Mouse (Mus musculus): ENCODE measurements around the gene Krt9. TPM values are rescaled to one million over a fixed set of nuclear protein-coding genes. Genes with fewer than 3 reads are reported as not detected.
A peak's percentile ranks its signal among the peaks of the same experiment; 100 is the strongest.

The Krt9 gene
- polyA plus RNA-seq, 1 experiment from 2014 or later = not detected

DNA sequence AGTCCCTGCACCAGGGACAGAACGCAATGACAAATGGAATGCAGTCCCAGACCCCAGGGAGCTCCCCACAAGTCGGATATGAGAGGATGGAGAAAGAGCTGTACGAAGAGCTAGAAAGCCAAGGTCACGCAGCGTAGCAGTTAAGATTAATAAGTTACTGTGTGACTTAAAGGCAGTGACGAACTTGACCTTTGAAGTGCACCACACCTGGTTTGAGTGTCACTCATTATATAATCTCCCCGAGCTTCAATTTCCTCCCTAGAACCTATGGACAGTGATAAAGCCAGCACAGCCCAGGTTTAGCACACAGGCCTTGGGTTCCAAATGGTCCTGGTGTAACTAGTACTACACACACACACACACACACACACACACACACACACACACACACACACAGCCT, 28.7 kb downstream of the Krt9 start:
- ATAC-seq (ENCODE audit: low FRiP score) = no peak
- H3K9ac ChIP-seq (ENCODE audit: low read depth, low read length) = no peak overlapping the region
- H3K4me1 ChIP-seq (replicated peaks; ENCODE audit: control insufficient read depth, insufficient read depth, low read length) = no peaks in the 10 kb centered on the region
- H3K4me3 ChIP-seq (ENCODE audit: low read depth, low read length) = no peak overlapping the region
- no peaks in the 10 kb centered on the region for H3K27me3 ChIP-seq (ENCODE audit: control insufficient read depth, insufficient read depth, low read length)
- no peak overlapping the region for H3K27ac ChIP-seq (ENCODE audit: low read depth, low read length)
- no peak overlapping the region for H3K4me2 ChIP-seq (replicated peaks; ENCODE audit: low read depth, low read length)
- 63% methylated on average over 7 of the region's 7 CpGs for WGBS
- H3K9me3 ChIP-seq (ENCODE audit: control insufficient read depth, low read length) = no peaks in the 10 kb centered on the region
- no peaks in the 10 kb centered on the region for H3K36me3 ChIP-seq (ENCODE audit: control insufficient read depth, insufficient read depth, low read length)
- DNase-seq (ENCODE audit: low spot score) = no peak

DNA sequence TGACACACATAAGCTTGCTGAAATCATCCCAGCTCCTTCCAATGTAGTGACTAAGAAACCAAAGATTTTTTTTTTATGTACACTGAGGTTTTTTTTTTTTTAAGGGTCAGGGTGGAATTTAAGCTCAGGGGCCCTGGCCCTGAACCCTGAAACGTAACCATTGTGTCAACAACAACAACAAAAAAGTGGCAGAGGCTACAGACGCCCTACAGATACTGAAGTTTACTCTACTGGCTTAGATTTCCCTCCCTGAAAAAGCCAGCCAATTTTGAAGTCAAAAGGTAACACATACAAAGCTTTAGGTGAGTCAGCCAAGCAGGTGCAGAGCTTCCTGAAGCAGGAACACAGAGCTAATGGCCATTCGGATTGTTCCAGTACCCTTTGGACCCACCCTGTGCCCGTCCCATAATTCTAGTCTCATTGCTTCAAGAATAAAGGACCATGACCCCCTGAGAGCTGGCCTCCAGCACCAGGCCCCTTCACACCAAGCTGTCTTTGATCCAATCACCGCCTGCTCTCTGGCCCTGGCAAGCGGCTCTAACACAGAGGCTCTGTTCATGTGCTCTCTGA, 35.1 kb downstream of the Krt9 start:
- Histone ChIP-seq H3K4me1 (replicated peaks; ENCODE audit: control insufficient read depth, insufficient read depth, low read length) (no peaks in the 10 kb centered on the region), H3K27me3 (ENCODE audit: control insufficient read depth, insufficient read depth, low read length) (no peaks in the 10 kb centered on the region), H3K27ac (ENCODE audit: low read depth, low read length) (no peak overlapping the region), H3K9me3 (ENCODE audit: control insufficient read depth, low read length) (no peaks in the 10 kb centered on the region), H3K36me3 (ENCODE audit: control insufficient read depth, insufficient read depth, low read length) (no peaks in the 10 kb centered on the region), H3K4me3 (ENCODE audit: low read depth, low read length) (no peak overlapping the region), H3K4me2 (replicated peaks; ENCODE audit: low read depth, low read length) (no peak overlapping the region), H3K9ac (ENCODE audit: low read depth, low read length) (no peak overlapping the region)
- ATAC-seq (ENCODE audit: low FRiP score) = no peak
- WGBS = 71% methylated on average over 6 of the region's 6 CpGs
- DNase-seq (ENCODE audit: low spot score) = no peak

DNA sequence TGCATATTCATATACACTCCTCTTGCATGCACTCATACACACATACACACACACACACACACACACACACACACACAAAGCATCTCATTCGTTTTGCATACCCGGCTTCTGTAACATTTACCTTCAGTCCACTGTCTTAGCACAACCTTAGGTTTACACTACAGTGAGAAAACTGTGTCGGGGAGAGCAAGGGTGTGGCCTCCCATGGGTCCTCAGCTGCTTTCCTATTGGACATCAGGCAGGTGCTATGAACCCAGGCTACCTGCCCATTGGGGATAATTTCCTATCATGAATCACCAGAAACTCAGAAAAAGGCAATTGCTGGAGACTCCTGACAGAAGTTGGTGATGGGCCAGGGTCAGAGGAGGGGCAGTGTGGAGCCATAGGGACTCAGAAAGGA, 35.7 kb downstream of the Krt9 start:
- H3K27me3 ChIP-seq (ENCODE audit: control insufficient read depth, insufficient read depth, low read length) = no peaks in the 10 kb centered on the region
- ATAC-seq (ENCODE audit: low FRiP score) = no peak
- no peaks in the 10 kb centered on the region for H3K36me3 ChIP-seq (ENCODE audit: control insufficient read depth, insufficient read depth, low read length)
- H3K4me1 ChIP-seq (replicated peaks; ENCODE audit: control insufficient read depth, insufficient read depth, low read length) = no peaks in the 10 kb centered on the region
- no peak overlapping the region for H3K27ac ChIP-seq (ENCODE audit: low read depth, low read length)
- no peak overlapping the region for H3K4me2 ChIP-seq (replicated peaks; ENCODE audit: low read depth, low read length)
- DNase-seq (ENCODE audit: low spot score) = no peak
- no peaks in the 10 kb centered on the region for H3K9me3 ChIP-seq (ENCODE audit: control insufficient read depth, low read length)
- H3K4me3 ChIP-seq (ENCODE audit: low read depth, low read length) = no peak overlapping the region
- 85% methylated on average over 3 of the region's 3 CpGs for WGBS
- no peak overlapping the region for H3K9ac ChIP-seq (ENCODE audit: low read depth, low read length)

DNA sequence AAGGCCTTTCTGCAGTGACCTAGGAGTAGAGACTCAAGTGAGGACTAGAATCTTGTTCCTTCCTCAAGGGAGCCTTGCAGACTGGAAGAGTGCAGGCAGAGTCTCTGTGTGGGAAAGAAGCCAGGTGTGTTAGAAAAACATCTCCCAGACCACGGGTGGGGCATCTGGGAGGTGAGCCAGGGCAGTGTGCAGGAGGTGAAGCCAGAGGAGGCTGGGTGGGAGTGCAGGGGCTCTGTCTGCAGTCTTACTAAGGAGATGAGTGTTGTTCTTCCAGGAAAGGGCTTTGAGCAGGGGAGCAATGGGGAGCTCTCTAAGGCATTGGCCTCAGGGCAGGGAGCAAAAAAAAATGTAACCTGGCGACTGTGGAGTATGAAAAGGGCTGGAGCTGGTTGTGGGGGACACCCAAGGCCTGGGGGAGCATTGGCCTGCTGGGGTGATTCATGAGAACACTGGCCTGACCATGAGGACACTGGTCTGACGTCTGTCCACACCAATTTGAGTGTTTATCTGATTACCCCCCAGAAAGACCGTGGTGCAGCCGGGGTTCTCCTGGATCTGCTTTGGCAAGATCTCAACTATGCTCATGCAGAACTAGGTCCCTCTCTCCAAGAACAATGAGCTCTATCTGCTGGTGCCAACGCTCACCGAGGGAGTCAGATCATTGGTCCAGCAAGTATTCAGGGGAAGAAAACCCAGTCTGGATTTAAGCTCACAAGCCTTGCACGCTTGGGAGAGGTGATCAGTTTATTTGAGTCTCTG, 37.4 kb downstream of the Krt9 start:
- WGBS = 80% methylated on average over 8 of the region's 8 CpGs
- H3K27ac ChIP-seq (ENCODE audit: low read depth, low read length) = no peak overlapping the region
- H3K27me3 ChIP-seq (ENCODE audit: control insufficient read depth, insufficient read depth, low read length) = no peaks in the 10 kb centered on the region
- no peak overlapping the region for H3K4me3 ChIP-seq (ENCODE audit: low read depth, low read length)
- no peak overlapping the region for H3K9ac ChIP-seq (ENCODE audit: low read depth, low read length)
- no peaks in the 10 kb centered on the region for H3K36me3 ChIP-seq (ENCODE audit: control insufficient read depth, insufficient read depth, low read length)
- DNase-seq (ENCODE audit: low spot score) = no peak
- H3K4me2 ChIP-seq (replicated peaks; ENCODE audit: low read depth, low read length) = no peak overlapping the region
- ATAC-seq (ENCODE audit: low FRiP score) = no peak
- H3K4me1 ChIP-seq (replicated peaks; ENCODE audit: control insufficient read depth, insufficient read depth, low read length) = no peaks in the 10 kb centered on the region
- no peaks in the 10 kb centered on the region for H3K9me3 ChIP-seq (ENCODE audit: control insufficient read depth, low read length)

DNA sequence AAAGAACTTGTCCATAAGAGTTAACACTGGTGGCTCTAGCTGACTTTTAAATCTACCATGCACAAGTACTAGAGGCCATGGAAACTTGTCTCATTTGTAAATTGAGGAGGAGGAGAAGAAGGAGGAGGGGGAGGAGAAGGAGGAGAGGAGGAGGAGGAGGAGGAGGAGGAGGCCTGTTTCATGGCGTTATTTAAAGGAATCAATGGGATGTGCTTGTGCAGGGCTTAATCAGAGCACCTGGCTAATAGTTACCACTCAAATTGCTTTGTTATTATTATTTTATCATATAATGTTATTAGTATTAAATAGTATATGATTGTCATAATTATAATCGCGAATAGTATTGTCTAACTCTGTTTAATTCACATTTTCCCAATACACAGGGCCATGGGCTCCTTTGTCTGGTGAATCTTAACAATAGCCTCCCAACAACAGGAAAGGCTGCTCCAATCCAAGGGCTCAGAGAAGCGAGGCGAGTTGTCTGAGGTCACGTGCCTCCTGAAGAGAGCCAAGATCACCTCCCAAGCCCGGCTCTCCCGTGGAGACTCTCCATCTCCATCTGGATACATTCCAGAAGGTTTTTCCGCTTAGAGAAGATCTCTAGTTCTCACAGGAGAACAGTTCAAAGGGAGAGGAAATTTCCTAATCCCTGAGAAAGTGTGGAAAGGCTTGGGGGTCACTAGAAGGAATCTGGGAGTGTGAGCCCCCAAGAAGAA, 44.3 kb downstream of the Krt9 start, which contains the start of gene Krt19:
TSS of gene Krt19 (minus strand) at position 51 of the 716 bp plus-strand sequence.
- H3K27ac ChIP-seq (ENCODE audit: low read depth, low read length) = no peak within 1 kb of the TSS
- DNase-seq (ENCODE audit: low spot score) (no peak), ATAC-seq (ENCODE audit: low FRiP score) (no peak)
- H3K9me3 ChIP-seq (ENCODE audit: control insufficient read depth, low read length) = no peaks in the 10 kb centered on the region
- 0 out of 2 replicates have a peak, but pooled peaks cover 4% of the 10 kb centered on the region for H3K4me1 ChIP-seq (replicated peaks; ENCODE audit: control insufficient read depth, insufficient read depth, low read length)
- H3K9ac ChIP-seq (ENCODE audit: low read depth, low read length) = no peak within 1 kb of the TSS
- no peaks in the 10 kb centered on the region for H3K36me3 ChIP-seq (ENCODE audit: control insufficient read depth, insufficient read depth, low read length)
- WGBS = 45% methylated on average over 9 of the region's 9 CpGs
- H3K4me3 ChIP-seq (ENCODE audit: low read depth, low read length) = no peak within 1 kb of the TSS
- H3K27me3 ChIP-seq (ENCODE audit: control insufficient read depth, insufficient read depth, low read length) = peaks cover 23% of the 10 kb centered on the region
- H3K4me2 ChIP-seq (replicated peaks; ENCODE audit: low read depth, low read length) = no peak within 1 kb of the TSS

DNA sequence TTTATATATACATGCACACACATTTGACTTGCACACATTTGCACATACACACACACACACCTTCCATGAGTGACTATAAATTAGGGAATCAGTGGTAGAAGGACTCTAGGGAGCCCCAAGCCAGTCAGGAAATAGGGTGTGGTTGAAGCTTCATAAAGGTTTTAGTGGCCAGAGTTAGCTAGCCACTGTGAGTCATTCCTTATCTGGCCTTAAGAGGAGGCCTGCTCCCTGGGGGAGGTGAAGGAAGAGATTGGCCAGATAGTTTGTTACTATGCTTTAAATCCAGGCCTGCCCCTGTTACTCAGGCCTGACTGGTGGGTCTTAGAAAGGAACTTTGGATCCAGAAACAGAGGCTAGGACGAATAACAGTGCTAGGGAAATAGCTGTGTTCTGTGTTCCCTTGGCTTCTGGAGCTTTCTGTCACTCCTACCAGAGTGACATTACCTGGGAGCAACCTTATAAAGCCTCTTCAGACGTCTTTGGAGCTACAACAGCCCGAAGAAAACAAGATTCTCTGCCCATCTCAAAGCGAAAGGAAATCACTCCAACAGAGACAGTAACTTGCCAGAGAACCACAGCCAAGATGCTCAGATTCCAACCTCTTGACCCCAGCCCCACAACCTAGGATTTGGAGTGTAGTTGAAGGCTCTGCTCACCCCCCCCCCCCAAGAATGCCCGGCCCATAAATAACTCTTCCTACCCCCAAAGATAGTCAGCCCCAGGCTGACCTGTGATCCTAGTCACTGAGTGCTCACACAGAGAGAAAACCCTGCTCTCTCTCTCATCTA, 45.3 kb downstream of the Krt9 start:
- Histone ChIP-seq H3K9ac (ENCODE audit: low read depth, low read length) (no peak overlapping the region), H3K9me3 (ENCODE audit: control insufficient read depth, low read length) (no peaks in the 10 kb centered on the region), H3K4me1 (replicated peaks; ENCODE audit: control insufficient read depth, insufficient read depth, low read length) (0 out of 2 replicates have a peak, but pooled peaks cover 4% of the 10 kb centered on the region), H3K27me3 (ENCODE audit: control insufficient read depth, insufficient read depth, low read length) (peaks cover 23% of the 10 kb centered on the region), H3K4me3 (ENCODE audit: low read depth, low read length) (no peak overlapping the region), H3K27ac (ENCODE audit: low read depth, low read length) (no peak overlapping the region), H3K36me3 (ENCODE audit: control insufficient read depth, insufficient read depth, low read length) (no peaks in the 10 kb centered on the region), H3K4me2 (replicated peaks; ENCODE audit: low read depth, low read length) (no peak overlapping the region)
- no peak for ATAC-seq (ENCODE audit: low FRiP score)
- 71% methylated on average over 5 of the region's 5 CpGs for WGBS
- DNase-seq (ENCODE audit: low spot score) = no peak

DNA sequence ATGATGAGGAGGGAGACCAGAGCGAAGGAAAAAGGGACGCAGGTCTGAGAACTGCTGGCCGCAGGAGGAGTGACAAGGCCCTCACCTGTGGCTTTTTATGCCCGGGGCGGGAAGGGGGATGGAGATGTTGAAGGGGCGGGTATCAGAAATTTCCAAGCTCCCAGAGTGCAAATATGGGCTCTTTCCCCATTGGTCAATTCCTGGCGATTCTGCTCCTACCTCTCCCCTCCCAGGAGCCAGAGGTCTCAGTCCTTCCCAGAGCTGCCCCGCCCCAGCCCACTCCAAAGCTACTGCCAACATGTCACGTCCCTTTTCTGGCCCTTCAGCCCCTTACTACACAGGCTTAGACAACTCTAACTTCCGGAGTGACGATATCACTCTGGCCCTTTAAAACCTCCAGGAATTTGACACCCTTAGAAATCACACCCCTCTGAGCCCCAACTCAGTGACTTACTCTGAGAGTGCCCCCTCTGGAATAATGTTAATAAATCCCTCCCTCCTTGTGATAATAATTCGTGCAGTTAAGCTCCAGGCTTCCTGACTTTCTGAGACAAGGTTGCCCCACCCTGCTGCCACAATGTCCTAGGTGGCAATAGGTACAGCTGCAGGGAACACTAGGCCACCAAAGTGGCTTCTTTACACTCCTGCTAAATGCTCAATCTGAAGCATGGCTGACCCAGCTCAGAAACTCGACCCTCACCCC, 47.0 kb downstream of the Krt9 start:
- no peaks in the 10 kb centered on the region for H3K9me3 ChIP-seq (ENCODE audit: control insufficient read depth, low read length)
- H3K4me3 ChIP-seq (ENCODE audit: low read depth, low read length) = peak overlapping the region; percentile 17
- 5% methylated on average over 13 of the region's 13 CpGs for WGBS
- peak overlapping the region; percentile 42 for H3K4me2 ChIP-seq (replicated peaks; ENCODE audit: low read depth, low read length)
- H3K4me1 ChIP-seq (replicated peaks; ENCODE audit: control insufficient read depth, insufficient read depth, low read length) = 0 out of 2 replicates have a peak, but pooled peaks cover 4% of the 10 kb centered on the region
- ATAC-seq (ENCODE audit: low FRiP score) (no peak), DNase-seq (ENCODE audit: low spot score) (no peak)
- H3K27me3 ChIP-seq (ENCODE audit: control insufficient read depth, insufficient read depth, low read length) = peaks cover 23% of the 10 kb centered on the region
- H3K36me3 ChIP-seq (ENCODE audit: control insufficient read depth, insufficient read depth, low read length) = no peaks in the 10 kb centered on the region
- no peak overlapping the region for H3K27ac ChIP-seq (ENCODE audit: low read depth, low read length)
- 0 out of 2 replicates have a peak overlapping the region, but pooled peaks have one; percentile 23 for H3K9ac ChIP-seq (ENCODE audit: low read depth, low read length)

DNA sequence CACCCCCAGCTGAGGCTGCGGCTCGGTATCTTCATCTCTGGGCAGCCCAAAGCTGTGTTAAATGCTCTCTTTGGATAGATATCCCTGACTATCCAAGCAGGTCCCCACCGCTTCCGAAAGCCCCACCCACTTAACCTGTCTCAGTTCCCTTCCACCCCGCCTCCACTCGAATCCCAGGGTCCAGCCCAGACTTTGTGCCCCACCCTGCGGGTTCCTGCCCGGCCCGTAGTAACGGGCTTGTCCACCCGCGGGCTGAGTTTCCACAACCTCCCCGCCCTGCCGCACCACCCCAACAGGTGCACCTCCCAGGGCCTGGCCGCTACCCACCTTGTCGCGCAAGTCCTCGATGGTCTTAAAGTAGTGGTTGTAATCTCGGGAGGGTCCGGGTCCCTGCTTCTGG, 47.9 kb downstream of the Krt9 start:
- Histone ChIP-seq H3K27ac (ENCODE audit: low read depth, low read length) (no peak overlapping the region), H3K36me3 (ENCODE audit: control insufficient read depth, insufficient read depth, low read length) (no peaks in the 10 kb centered on the region), H3K4me3 (ENCODE audit: low read depth, low read length) (peak overlapping the region; percentile 17), H3K9me3 (ENCODE audit: control insufficient read depth, low read length) (no peaks in the 10 kb centered on the region), H3K4me2 (replicated peaks; ENCODE audit: low read depth, low read length) (peak overlapping the region; percentile 42), H3K4me1 (replicated peaks; ENCODE audit: control insufficient read depth, insufficient read depth, low read length) (0 out of 2 replicates have a peak, but pooled peaks cover 4% of the 10 kb centered on the region), H3K9ac (ENCODE audit: low read depth, low read length) (no peak overlapping the region), H3K27me3 (ENCODE audit: control insufficient read depth, insufficient read depth, low read length) (peaks cover 23% of the 10 kb centered on the region)
- ATAC-seq (ENCODE audit: low FRiP score) = no peak
- WGBS = 4% methylated on average over 20 of the region's 20 CpGs
- no peak for DNase-seq (ENCODE audit: low spot score)
